Mouse (Mus musculus): Measurements from ENCODE around the gene Hsdl1. TPM values are rescaled to one million over a fixed set of nuclear protein-coding genes. Genes with fewer than 3 reads are reported as not detected.
A peak's percentile ranks its signal among the peaks of the same experiment; 100 is the strongest.

The Hsdl1 gene
- polyA plus RNA-seq, 1 experiment from 2014 or later: 176 TPM

- Histone ChIP-seq H3K4me2 (ENCODE audit: low read depth, low read length) (no peak overlapping the region), H3K9me3 (ENCODE audit: control insufficient read depth, low read length) (no peaks in the 10 kb centered on the region), H3K27ac (ENCODE audit: low read depth, low read length) (no peak overlapping the region), H3K36me3 (ENCODE audit: control insufficient read depth, insufficient read depth, low read length) (no peaks in the 10 kb centered on the region), H3K27me3 (ENCODE audit: control insufficient read depth, insufficient read depth, low read length) (no peaks in the 10 kb centered on the region), H3K4me3 (ENCODE audit: low read depth, low read length) (no peak overlapping the region), H3K4me1 (ENCODE audit: control insufficient read depth, insufficient read depth, low read length) (no peaks in the 10 kb centered on the region), H3K9ac (replicated peaks; ENCODE audit: low read depth, low read length) (no peak overlapping the region)
- no peak for ATAC-seq (ENCODE audit: low read depth)
- WGBS: 84% methylated on average over 4 of the region's 4 CpGs
Measured at GRCm38 (mm10) chr8:119616811-119617210, 41.8 kb upstream of the Hsdl1 start.

GRCm38 (mm10) chr8:119616358-119616757 lies 41.4 kb upstream of the Hsdl1 start:
- ATAC-seq (ENCODE audit: low read depth): no peak
- H3K4me3 ChIP-seq (ENCODE audit: low read depth, low read length): no peak overlapping the region
- H3K9ac ChIP-seq (replicated peaks; ENCODE audit: low read depth, low read length): no peak overlapping the region
- WGBS: 79% methylated on average over 7 of the region's 7 CpGs
- H3K4me2 ChIP-seq (ENCODE audit: low read depth, low read length): no peak overlapping the region
- H3K4me1 ChIP-seq (ENCODE audit: control insufficient read depth, insufficient read depth, low read length): no peaks in the 10 kb centered on the region
- H3K36me3 ChIP-seq (ENCODE audit: control insufficient read depth, insufficient read depth, low read length): no peaks in the 10 kb centered on the region
- H3K27me3 ChIP-seq (ENCODE audit: control insufficient read depth, insufficient read depth, low read length): no peaks in the 10 kb centered on the region
- no peak overlapping the region for H3K27ac ChIP-seq (ENCODE audit: low read depth, low read length)
- no peaks in the 10 kb centered on the region for H3K9me3 ChIP-seq (ENCODE audit: control insufficient read depth, low read length)

DNA sequence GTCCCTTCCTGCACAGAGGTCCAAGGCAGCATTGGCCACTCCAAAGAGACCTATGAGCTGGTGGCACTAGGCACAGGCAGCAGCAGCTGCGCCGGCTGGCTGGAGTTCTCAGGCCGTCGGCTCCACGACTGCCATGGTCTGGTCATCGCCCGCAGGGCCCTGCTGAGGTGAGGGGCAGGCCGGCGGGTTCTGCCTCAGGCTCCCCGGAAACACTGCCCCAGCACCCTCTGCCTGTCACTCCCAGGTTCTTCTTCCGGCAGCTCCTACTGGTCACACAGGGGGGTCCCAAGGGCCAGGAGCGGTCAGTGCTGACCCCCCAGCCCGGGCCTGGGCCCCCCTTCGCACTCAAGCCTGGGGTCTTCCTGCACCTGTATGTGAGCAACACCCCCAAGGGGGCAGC lies 40.1 kb upstream of the Hsdl1 start:
- Histone ChIP-seq H3K36me3 (ENCODE audit: control insufficient read depth, insufficient read depth, low read length) (no peaks in the 10 kb centered on the region), H3K9ac (replicated peaks; ENCODE audit: low read depth, low read length) (no peak overlapping the region), H3K27ac (ENCODE audit: low read depth, low read length) (no peak overlapping the region), H3K4me1 (ENCODE audit: control insufficient read depth, insufficient read depth, low read length) (no peaks in the 10 kb centered on the region), H3K27me3 (ENCODE audit: control insufficient read depth, insufficient read depth, low read length) (no peaks in the 10 kb centered on the region), H3K4me3 (ENCODE audit: low read depth, low read length) (no peak overlapping the region), H3K9me3 (ENCODE audit: control insufficient read depth, low read length) (no peaks in the 10 kb centered on the region), H3K4me2 (ENCODE audit: low read depth, low read length) (no peak overlapping the region)
- 82% methylated on average over 14 of the region's 14 CpGs for WGBS
- no peak for ATAC-seq (ENCODE audit: low read depth)

GRCm38 (mm10) chr8:119612471-119612870 lies 37.5 kb upstream of the Hsdl1 start, which contains the start of gene Adad2:
Adad2 (plus strand) TSS chr8:119612747.
- H3K9me3 ChIP-seq (ENCODE audit: control insufficient read depth, low read length): no peaks in the 10 kb centered on the region
- H3K36me3 ChIP-seq (ENCODE audit: control insufficient read depth, insufficient read depth, low read length): no peaks in the 10 kb centered on the region
- no peak within 1 kb of the TSS for H3K27ac ChIP-seq (ENCODE audit: low read depth, low read length)
- H3K4me3 ChIP-seq (ENCODE audit: low read depth, low read length): no peak within 1 kb of the TSS
- no peak within 1 kb of the TSS for H3K4me2 ChIP-seq (ENCODE audit: low read depth, low read length)
- ATAC-seq (ENCODE audit: low read depth): no peak
- H3K9ac ChIP-seq (replicated peaks; ENCODE audit: low read depth, low read length): no peak within 1 kb of the TSS
- H3K27me3 ChIP-seq (ENCODE audit: control insufficient read depth, insufficient read depth, low read length): no peaks in the 10 kb centered on the region
- WGBS: 81% methylated on average over 26 of the region's 26 CpGs
- H3K4me1 ChIP-seq (ENCODE audit: control insufficient read depth, insufficient read depth, low read length): no peaks in the 10 kb centered on the region

DNA sequence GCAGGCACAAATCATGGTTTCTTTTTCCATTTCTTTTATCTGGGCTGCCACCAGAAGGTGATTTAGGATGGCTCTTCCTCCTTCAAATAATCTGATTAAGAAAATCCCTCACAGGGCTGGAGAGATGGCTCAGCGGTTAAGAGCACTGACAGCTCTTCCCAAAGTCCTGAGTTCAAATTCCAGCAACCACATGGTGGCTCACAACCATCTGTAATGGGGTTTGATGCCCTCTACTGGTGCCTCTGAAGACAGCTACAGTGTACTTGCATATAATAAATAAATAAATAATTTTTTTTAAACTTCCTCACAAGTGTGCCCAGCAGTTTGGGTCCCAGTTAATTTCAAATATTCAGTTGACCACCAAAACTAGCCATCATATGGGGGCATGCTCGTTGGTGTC lies 31.2 kb upstream of the Hsdl1 start:
- H3K36me3 ChIP-seq (ENCODE audit: control insufficient read depth, insufficient read depth, low read length): peaks cover 12% of the 10 kb centered on the region; the same call in 1 of the 2 replicates
- no peak overlapping the region for H3K9ac ChIP-seq (replicated peaks; ENCODE audit: low read depth, low read length)
- H3K4me2 ChIP-seq (ENCODE audit: low read depth, low read length): no peak overlapping the region
- WGBS: 92% methylated on average over 2 of the region's 2 CpGs
- no peak overlapping the region for H3K27ac ChIP-seq (ENCODE audit: low read depth, low read length)
- H3K4me3 ChIP-seq (ENCODE audit: low read depth, low read length): no peak overlapping the region
- ATAC-seq (ENCODE audit: low read depth): no peak
- H3K4me1 ChIP-seq (ENCODE audit: control insufficient read depth, insufficient read depth, low read length): peaks cover 7% of the 10 kb centered on the region; the same call in 1 of the 2 replicates
- H3K9me3 ChIP-seq (ENCODE audit: control insufficient read depth, low read length): no peaks in the 10 kb centered on the region
- no peaks in the 10 kb centered on the region for H3K27me3 ChIP-seq (ENCODE audit: control insufficient read depth, insufficient read depth, low read length)

GRCm38 (mm10) chr8:119604996-119605395 lies 30.0 kb upstream of the Hsdl1 start, which contains the start of gene Taf1c:
Taf1c (minus strand) TSS chr8:119605222.
- under 1% methylated on average over 23 of the region's 23 CpGs for WGBS
- peaks cover 23% of the 10 kb centered on the region for H3K36me3 ChIP-seq (ENCODE audit: control insufficient read depth, insufficient read depth, low read length)
- H3K4me1 ChIP-seq (ENCODE audit: control insufficient read depth, insufficient read depth, low read length): peaks cover 7% of the 10 kb centered on the region; the same call in 1 of the 2 replicates
- no peaks in the 10 kb centered on the region for H3K27me3 ChIP-seq (ENCODE audit: control insufficient read depth, insufficient read depth, low read length)
- peak within 1 kb of the TSS; percentile 75 for H3K4me3 ChIP-seq (ENCODE audit: low read depth, low read length)
- no peak within 1 kb of the TSS for H3K27ac ChIP-seq (ENCODE audit: low read depth, low read length)
- H3K9ac ChIP-seq (replicated peaks; ENCODE audit: low read depth, low read length): peak within 1 kb of the TSS; percentile 79
- no peaks in the 10 kb centered on the region for H3K9me3 ChIP-seq (ENCODE audit: control insufficient read depth, low read length)
- H3K4me2 ChIP-seq (ENCODE audit: low read depth, low read length): peak within 1 kb of the TSS; percentile 91
- peak; percentile 77; the same call in 1 of the 2 replicates for ATAC-seq (ENCODE audit: low read depth)

DNA sequence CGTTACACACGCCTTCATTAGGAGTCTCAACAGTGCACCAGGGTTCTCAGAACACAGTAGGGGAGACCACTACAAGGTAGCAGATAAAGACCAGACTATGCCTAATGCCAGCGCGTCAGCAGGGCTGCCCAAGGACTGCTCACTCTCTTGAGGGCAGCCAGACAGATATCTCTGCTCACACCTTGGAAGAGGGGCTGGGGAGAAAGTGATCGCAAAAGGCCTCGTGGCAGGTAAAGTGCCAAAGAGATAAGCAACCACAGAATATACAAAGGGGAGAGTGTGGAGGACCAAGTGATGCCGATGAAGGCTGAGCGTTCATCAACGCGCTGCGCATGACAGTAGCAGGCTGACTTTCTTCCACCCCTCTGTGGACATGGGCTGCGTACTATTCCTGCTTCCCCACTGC lies 29.4 kb upstream of the Hsdl1 start:
- Histone ChIP-seq H3K9ac (replicated peaks; ENCODE audit: low read depth, low read length) (peak overlapping the region; percentile 79), H3K4me1 (ENCODE audit: control insufficient read depth, insufficient read depth, low read length) (peaks cover 7% of the 10 kb centered on the region; the same call in 1 of the 2 replicates), H3K4me3 (ENCODE audit: low read depth, low read length) (peak overlapping the region; percentile 75), H3K27ac (ENCODE audit: low read depth, low read length) (no peak overlapping the region), H3K36me3 (ENCODE audit: control insufficient read depth, insufficient read depth, low read length) (peaks cover 27% of the 10 kb centered on the region), H3K27me3 (ENCODE audit: control insufficient read depth, insufficient read depth, low read length) (no peaks in the 10 kb centered on the region), H3K9me3 (ENCODE audit: control insufficient read depth, low read length) (no peaks in the 10 kb centered on the region), H3K4me2 (ENCODE audit: low read depth, low read length) (peak overlapping the region; percentile 91)
- WGBS: 42% methylated on average over 12 of the region's 12 CpGs
- ATAC-seq (ENCODE audit: low read depth): no peak

GRCm38 (mm10) chr8:119603771-119604170 lies 28.8 kb upstream of the Hsdl1 start:
- WGBS: 90% methylated on average over 4 of the region's 4 CpGs
- ATAC-seq (ENCODE audit: low read depth): no peak
- Histone ChIP-seq H3K4me2 (ENCODE audit: low read depth, low read length) (peak overlapping the region; percentile 91), H3K27me3 (ENCODE audit: control insufficient read depth, insufficient read depth, low read length) (no peaks in the 10 kb centered on the region), H3K4me1 (ENCODE audit: control insufficient read depth, insufficient read depth, low read length) (peaks cover 7% of the 10 kb centered on the region; the same call in 1 of the 2 replicates), H3K4me3 (ENCODE audit: low read depth, low read length) (no peak overlapping the region; the same call in 1 of the 2 replicates), H3K9me3 (ENCODE audit: control insufficient read depth, low read length) (no peaks in the 10 kb centered on the region), H3K36me3 (ENCODE audit: control insufficient read depth, insufficient read depth, low read length) (peaks cover 33% of the 10 kb centered on the region), H3K9ac (replicated peaks; ENCODE audit: low read depth, low read length) (peak overlapping the region; percentile 79), H3K27ac (ENCODE audit: low read depth, low read length) (no peak overlapping the region)

GRCm38 (mm10) chr8:119591456-119591855 lies 16.5 kb upstream of the Hsdl1 start:
- Histone ChIP-seq H3K9me3 (ENCODE audit: control insufficient read depth, low read length) (no peaks in the 10 kb centered on the region), H3K27me3 (ENCODE audit: control insufficient read depth, insufficient read depth, low read length) (no peaks in the 10 kb centered on the region), H3K4me3 (ENCODE audit: low read depth, low read length) (no peak overlapping the region), H3K4me2 (ENCODE audit: low read depth, low read length) (no peak overlapping the region), H3K36me3 (ENCODE audit: control insufficient read depth, insufficient read depth, low read length) (no peaks in the 10 kb centered on the region), H3K9ac (replicated peaks; ENCODE audit: low read depth, low read length) (no peak overlapping the region), H3K27ac (ENCODE audit: low read depth, low read length) (no peak overlapping the region), H3K4me1 (ENCODE audit: control insufficient read depth, insufficient read depth, low read length) (no peaks in the 10 kb centered on the region)
- ATAC-seq (ENCODE audit: low read depth): no peak
- WGBS: 91% methylated on average over 7 of the region's 7 CpGs
